Mouse (Mus musculus) testis, postnatal 10 days (tissue): ENCODE results near the gene Rps6ka2.
"Not testable (repeated sequence)": the region's sequence is repeated elsewhere in the genome, so short reads cannot be mapped to it uniquely, and the experiment has no call there.

Source experiments
- DNase-seq: peaks from one replicate; pipeline ENCODE4 v3.0.0; 2021; ENCODE audit warnings: low spot score

The Rps6ka2 gene

DNA sequence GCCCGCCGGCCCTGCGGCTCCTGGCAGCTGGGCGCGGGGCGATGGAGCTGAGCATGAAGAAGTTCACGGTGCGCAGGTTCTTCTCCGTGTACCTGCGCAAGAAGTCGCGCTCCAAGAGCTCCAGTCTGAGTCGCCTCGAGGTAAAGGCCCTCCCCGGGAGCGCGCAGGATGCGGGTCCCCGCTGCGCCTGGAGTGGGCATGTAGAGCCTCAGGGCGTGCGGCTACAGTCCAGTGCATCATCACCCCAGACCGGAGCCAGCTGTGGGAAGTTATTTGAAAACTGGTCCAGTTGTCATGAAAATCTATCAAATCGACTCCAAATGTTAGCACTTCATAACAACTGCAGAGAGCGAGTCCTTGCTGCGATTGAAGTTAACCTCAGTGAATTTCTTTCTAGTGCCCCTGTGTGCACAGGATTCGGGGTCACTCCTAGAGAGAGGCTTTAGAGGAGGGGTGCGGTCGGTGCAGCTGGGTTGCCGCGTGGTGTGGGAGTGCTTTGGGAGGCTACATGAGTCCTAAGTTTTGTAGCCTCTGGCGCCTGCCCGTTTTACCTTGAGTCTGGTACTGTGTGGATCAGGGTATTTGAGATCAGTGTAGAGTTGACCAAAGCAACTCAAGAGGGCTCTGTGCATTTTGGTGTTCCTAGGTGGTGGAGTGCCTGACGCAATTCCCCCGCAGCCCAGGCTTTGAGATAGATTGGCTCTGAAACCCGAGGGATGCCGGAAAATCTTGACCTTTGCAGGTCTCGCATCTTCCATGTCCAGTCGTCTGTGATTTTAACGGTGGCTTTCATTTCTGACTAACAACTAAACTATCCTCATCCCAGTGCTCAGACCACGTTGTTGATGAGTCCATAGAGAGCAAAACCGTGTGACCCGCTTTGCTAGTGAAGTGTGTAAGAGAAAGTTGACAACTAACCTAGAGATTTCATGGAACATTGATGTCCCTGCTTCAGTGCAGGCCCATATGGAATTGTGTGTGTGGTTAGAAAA, 685 bp downstream of the Rps6ka2 start:
- DNase-seq: peak; percentile 65

DNA sequence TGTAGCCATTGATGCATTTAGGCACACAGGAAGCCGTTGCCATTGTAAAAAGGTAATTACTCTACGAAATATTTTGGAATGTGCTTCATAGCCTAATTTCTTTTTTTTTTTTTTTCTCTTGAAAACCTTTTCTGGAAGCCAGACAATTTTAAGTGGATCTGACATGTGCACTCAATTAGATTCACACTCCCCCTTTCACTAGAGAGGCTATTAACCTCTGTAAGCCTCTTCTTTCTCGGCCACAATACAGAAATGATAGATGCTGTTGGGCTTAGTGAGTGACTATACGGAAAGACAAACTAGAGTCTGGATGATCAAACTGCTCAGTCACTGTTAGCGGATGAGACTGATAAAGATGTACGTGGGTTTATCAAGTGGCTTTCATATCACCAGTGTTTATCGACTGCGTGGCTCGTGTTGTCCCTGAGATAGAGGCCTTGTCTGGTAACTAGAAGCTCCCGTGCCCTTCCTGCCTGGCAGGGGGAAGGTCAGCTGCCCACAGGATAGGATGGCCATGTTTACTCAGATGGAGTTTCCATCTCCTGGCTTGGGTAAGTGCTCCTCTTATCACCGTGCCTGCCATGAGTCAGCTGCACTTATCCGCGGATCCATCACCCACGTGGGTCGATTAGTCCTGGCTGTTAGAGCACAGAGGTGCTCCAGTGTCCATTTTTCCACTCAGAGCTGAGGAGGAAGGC, 3.6 kb downstream of the Rps6ka2 start:
- DNase-seq: no peak

DNA sequence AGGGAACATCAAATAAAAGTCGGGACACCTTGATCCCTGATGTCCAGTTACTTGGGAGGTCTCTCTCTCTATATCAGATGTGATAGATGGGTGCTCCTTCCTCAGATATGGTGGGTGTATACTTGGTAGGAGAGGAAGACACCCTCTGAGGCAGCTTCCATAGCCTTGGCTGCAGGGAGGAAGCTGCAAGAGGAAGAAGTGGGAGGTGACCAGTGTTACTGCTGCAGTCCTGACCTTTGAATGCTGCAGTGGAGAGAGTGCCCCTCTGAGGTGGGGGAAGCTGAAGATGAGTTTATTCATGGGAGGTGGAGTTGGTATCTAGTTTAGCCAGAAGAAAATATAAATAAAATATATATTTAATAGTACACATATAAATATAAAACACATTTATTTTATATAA, 5.4 kb downstream of the Rps6ka2 start:
- no peak for DNase-seq

DNA sequence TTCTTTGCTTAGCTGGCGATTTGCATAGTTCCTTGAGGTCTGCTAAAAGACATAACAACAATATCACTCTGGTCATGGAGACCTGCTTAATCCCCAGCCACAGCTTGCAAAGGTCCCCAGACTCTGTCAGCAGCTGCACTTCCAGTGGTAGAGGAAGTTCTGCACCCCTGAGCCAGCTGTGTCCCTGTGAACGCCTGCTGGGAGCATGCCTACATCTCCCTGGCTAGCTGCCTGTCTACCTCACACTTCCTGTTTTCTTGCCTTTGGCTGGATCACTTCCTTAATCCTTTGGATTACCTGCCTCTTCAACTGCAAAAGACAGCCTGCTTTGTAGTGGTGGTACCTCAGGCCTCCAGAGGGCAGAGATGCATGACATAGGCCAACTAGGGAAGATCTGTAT, 6.5 kb downstream of the Rps6ka2 start:
- DNase-seq: no peak

DNA sequence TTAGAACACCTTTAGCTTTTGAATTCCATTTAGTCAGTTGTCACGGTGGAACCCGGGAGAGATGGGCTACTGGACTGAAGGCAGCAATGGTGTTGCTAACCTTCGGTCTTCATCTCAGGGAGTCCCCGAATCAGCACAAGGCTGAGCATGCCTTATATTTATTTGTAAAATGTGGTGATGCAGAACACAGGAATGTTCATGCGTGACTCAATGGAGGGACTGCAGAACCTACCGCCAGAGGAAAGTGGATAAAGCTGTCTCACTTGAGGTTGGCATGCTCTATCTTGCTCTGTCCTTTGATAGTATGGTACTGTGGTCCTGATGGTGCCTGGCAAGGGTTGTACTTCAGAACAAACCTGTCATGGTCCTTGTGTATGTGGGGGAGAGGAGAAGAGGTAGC, 8.3 kb downstream of the Rps6ka2 start:
- no peak for DNase-seq

DNA sequence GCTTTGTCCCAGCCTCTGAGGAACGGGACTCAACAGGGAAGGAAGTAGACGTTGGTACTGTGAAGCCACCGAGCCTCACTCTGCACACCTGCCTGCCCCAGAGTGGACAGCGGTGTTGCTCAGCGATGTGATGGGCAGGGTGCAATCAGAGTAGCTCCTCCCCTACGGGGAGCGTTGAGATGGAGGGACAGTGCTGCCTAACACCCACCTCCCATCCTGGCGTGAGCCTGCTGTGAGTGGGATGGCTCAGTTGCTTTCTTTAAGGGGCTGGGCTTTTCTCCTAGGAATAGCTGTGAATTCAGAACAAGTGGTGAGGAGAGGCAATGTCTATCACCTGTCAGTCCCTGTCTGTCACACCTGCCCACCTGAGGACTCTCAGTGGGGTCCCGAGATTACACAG, 12.3 kb downstream of the Rps6ka2 start:
- DNase-seq: no peak

DNA sequence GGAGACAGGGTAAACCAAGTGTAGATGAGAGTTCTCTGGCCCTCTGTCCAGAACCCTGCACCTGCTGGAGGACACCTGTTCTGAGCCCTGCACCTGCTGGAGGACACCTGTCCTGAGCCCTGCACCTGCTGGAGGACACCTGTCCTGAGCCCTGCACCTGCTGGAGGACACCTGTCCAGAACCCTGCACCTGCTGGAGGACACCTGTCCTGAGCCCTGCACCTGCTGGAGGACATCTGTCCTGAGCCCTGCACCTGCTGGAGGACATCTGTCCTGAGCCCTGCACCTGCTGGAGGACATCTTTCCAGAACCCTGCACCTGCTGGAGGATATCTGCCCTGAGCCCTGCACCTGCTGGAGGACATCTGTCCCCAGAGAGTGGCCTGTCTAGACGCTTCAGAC, 17.1 kb downstream of the Rps6ka2 start:
- DNase-seq: not testable (repeated sequence)

DNA sequence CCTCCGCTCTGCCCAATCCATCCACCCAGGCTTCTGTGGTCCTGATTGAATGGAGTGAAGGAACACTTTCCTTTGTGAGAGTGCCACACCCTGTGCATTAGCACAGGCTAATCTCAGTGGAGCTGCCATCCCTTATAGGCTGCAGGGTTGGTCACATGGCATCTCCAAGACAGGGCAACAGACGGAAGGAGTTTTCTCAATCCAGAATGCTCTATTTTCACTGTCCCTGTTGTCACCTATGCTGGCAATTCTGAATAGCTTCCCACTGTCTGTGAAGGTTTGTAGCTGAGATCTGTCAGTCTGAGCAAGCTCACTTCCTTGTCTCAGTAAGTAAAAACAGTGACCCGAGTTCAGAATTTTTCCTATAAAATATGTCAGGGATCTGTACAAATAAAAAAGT, 19.5 kb downstream of the Rps6ka2 start:
- DNase-seq: no peak

DNA sequence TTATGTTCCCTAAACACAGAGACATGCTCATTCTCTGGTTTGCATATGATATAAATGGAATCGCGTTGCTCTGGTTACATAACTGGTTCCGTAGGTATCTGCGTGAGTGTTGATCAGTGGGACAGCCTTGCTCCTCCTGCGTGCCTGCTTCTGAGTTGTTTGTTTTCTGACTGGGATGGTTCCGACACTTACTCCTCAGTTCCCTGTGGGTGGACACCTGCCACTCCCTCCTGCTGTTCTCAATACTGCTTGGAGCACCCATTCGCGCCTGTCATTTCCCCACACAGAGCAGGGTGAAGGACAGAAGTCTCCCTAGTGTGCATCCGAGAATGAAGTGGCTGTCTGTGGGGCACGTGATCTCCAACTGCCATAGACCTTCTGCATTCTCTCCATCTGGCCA, 20.1 kb downstream of the Rps6ka2 start:
- DNase-seq: no peak

DNA sequence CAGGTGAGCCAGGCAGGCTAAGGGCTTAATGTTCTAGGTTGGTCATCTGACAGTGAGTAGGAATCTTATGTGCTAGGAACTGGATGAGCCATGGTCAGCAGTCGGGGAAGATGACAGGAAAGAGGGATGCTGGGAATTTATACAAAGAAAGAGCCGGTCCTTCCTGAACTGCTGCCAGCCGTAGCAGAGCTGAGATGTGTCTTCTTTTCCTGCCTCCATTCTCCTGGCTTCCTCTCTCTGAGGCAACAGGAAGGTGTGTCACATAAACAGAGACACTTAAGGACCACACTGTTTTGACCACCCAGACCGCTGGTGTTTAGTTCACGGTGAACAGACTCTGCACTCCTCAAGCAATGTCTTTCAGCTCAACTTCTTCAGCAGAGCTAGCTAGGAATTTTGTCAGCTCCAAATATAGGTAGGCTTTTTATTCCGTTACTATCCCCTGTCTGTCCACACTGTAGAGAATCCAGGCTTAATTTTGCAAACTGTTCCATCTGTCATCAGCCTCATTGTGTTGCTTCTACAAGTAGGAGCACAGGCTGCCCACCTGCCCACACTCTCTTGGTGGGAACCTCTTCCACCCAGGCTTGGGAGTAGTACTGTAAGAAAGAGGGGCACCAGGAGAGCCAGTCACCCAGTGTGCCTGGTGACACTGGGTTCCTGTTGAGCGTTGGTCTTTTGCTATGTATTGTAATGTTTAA, 24.4 kb downstream of the Rps6ka2 start:
- no peak for DNase-seq

DNA sequence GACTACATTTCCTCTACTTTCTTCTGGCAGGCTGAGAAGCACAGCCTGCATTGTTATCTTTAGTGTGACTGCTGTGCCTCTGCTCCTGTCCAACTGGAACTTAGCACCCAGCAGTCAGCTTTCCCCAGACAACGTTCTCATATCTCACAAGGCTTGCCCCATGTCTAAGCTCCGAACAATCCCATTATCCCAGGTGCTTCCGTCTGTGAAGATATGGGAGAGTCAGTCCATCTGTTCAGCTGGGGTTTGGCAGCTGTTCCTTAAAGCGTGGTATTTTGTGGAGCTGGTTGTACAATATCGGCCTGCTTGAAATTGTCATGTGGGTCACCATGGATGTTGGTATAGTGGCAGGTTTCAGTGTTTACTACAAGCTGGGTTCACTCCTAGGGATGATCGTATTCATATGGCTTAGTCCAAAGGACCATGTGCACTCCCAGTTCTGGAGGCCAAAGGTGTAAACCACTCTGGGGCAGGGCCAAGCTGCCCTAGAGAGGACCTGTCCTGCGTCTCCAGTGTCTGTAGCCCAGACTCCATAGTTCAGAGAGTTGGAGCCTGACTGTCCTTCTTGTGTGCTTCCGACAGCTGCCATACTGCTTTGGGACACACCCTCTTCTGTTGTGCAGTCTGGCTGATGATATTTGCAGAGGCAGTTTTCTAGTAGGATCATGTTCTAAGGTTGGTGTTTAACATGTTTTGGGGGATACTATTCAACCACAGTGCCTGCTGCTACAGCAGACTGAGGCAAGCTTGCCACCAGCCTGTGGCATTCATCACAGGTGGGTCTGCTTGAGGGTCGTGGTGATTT, 27.4 kb downstream of the Rps6ka2 start:
- no peak for DNase-seq

DNA sequence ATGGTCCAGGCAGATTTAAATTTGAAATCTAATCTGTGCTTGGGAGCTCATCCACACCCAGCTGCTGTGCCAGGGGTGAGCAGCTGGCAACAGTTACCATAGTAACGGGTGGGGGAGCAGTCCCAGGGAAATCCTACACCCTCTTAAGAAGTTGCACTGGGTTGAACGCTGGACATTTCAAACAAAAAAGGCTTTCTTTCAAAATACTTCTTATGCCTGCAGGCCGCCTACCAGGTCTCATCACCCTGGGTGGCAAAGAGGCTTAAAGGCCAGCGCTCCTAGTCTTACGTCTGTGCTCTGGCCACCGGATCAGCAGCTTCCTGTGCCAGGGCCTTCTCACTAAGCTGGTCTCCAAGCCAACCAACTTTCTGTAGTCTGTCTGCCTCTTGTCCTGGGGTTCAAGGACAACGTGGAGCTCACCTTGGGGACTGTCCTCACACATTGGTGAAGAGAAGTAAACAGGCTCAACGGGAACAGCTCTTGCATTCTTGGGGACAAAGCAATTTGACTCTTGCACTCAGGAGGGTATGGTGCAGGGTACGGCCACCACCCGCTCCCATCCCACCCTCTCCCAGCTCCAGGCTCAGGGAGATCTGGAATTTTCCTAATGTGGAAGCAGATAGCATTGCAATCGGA, 35.0 kb downstream of the Rps6ka2 start:
- DNase-seq: no peak

DNA sequence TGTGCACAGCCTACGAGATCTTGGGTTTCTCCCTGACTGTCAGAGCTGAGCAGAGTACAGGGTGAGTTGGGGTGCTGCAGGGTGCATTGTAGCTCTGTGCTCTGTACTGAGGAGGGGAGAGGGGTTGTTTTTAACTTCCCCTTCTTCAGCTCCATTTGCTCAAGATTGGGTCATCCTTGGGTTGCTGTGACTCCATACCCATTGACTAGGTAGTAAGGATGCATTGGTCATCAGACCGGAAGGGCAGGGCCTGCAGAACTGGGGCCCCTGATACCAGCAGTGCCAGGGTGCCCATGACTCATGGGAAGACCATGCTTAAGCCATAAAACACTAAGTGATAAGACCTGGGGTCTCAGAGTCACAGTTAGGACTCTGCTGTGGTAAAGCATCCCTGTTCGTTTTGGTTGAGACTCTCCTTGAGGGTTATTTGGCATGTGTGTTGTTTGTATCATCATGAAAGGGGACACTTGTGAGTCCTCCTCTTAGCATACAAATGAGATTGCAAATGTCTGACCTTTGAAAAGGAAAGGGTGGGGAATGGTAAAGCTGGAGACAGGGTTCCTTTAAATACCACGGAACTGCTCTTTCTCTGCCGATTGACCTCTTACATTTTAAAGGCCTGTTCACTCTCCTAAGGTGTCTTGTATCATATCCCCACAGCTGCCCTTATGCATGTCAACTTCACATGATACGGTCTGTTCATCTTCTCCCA, 36.7 kb downstream of the Rps6ka2 start:
- DNase-seq: no peak

DNA sequence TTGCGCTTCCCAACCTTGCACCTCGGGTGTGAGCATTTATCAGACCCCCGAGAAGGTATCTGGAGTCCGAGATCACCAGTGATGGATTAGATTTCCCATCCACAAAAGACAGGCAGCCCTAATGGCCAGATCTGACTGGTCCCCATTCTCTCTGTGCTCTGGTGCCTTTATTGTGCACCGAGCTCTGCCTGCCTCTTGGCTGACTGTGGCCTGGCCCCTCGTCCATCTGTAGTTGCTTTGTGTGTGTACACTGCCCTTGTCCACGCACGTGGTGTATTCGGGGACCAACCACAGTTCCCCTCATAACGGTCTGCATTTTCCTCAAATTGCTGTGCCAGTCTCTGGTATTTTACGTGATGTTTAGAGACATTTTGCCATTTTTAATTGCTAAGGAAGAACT, 40.7 kb downstream of the Rps6ka2 start:
- no peak for DNase-seq

DNA sequence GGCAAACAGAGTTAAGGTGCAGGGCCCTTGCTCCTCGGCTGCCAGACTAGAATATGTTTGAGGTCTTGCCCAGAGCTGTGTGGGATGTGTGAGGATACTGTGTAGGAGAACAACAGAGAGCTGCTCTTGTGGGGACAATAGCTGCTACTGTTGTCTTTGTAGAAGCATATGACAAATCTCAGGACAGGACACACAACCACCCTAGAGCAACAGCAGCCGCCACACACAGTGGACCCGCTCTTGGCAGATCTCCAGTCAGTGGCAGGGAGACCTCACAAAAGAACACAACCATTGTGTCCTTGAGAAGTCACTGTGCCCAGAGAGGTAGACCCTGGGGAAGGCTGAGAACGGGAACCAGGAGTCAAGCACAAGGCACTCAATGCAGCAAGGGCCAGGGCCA, 42.0 kb downstream of the Rps6ka2 start:
- peak; percentile 68 for DNase-seq

DNA sequence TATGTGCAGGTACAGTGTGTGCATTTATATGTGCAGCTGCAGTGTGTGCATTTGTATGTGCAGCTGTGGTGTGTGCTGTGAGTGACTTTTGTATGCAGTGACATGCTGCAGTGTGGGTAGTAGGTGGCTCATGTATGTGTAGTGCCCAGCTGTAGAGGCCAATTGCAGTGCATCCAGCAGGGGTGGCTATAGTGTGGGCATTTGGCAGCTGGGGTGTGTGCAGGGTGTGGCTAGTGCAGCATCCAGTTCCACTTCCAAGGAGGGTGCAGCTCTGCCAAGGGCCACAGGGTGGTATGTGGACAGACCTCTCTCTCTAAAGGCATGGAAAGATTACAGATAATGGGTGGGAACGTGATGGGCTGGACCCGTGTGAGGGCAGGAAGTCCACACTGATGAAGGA, 43.3 kb downstream of the Rps6ka2 start:
- no peak for DNase-seq

DNA sequence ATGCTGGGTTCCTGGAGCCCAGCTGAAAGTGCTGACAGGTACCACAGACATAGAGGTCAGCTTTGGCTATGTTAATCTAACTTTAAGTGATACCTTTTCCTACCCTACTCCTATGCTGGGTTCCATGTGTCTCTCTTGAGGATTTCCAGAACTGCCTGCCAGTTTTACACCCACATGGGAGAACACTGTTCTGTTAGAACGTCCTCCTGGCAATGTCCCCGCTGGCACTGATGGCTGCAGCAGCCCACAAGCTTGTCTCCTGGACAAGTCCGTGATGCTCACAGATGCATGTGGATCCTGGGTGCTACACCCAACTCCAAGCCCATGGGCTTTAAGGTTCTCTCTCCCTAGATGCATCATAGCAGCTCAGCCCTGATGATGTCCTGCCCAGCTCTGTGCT, 44.1 kb downstream of the Rps6ka2 start:
- DNase-seq: no peak

DNA sequence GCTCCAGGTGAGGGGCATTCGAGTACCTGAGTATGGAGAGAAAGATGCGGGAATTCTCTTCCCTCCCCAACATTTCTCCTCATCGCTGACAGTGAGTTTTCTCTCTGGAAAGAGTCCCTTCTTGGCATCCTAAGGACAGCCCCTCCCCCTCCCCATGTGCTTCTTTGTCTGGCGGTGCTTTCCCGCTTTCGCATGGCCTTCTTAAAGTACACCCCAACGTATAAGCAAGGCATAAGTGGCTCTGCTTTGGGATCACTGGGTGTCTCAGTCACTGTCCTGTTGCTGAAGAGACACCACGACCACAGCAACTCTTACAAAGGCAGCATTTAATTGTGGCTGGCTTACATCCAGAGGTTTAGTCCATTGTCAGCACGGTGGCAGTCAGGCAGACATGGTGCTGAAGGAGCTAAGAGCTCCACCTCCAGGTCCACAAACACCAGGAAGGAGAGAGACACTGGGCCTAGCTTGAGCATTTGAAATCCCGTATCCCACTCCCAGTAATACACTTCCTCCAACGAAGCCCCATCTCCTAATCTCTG, 47.9 kb downstream of the Rps6ka2 start:
- no peak for DNase-seq

DNA sequence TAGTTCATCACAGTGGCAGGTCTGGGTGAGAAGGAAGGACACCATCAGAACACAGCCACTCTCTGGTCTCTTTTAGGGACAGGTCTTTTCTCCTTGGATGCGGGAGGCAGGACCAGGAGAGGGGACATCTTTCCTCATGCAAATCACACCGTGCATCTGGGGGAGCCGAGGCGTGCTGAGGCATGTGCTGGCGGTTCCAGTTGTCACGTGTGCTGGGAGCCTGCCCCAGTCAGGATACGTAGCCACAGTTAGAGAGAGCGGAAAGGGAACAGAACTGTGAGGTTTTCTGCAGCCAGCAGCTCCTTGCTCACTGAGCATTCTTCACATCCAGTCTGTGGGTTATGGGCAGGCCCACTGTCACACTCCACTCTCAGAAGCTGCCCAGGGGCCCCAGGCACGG, 48.5 kb downstream of the Rps6ka2 start:
- no peak for DNase-seq

DNA sequence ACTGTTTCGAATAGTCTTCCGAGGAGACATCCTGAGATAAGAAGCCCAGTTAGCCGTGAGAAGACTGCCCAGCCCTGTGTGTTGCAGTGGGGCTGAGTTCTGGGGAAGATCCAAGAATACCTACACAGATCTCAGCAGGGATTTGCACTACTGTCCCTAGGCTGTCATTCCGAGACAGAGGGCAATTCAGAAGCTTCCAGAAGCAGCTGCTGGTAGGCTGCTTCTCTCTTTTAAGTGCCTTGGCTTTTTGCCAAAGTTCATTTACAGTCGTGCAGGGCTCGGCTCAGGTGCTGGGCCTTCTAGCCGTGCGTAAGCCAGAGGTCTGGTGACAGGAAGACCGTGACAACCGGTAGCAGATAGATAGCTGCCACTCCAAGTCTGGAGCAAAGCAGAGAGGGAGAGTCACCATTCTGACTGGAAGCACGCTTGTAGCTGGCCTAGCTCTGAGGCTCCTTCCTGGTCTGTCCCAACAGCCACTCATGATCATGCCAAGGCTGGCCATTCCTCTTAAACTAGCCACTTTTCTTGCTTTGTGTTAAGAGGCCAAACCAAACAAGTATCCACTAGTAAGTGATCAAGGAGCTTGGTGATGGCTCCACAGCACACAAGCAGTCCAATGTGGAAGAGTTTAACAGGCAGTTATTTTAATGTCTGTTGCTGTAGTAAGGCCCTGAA, 49.3 kb downstream of the Rps6ka2 start:
- DNase-seq: no peak
